Mouse (Mus musculus): Measurements from ENCODE around the gene Gm3633. TPM values are rescaled to one million over a fixed set of nuclear protein-coding genes. Genes with fewer than 3 reads are reported as not detected.
"Not testable (repeated sequence)": the region's sequence is repeated elsewhere in the genome, so short reads cannot be mapped to it uniquely, and the experiment has no call there.

Gene Gm3633
- not detected for total RNA-seq (2022)

DNA sequence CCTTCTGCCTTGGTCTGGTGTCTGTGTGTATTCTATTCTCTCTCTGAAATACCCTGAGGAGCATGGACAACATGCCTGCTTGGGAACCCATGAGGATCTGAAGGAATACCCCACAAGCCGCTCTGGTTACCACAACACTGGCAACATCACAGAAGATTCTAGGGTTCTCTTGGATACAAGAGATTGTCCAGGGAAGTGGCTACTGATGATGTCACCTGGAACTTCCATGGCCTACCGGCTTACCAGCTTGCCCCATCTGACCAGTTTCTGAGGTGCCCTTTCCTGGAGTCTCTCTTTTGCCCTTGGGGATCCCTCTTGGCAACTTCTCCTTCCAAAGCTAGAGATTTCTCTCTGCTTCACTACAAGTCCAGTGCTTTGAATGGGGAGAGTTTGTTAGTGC, at the start of gene Gm3633:
TSS of gene Gm3633 (minus strand) at position 101 of the 400 bp plus-strand sequence.
- DNase-seq (ENCODE audit: low spot score), result not testable (repeated sequence)

DNA sequence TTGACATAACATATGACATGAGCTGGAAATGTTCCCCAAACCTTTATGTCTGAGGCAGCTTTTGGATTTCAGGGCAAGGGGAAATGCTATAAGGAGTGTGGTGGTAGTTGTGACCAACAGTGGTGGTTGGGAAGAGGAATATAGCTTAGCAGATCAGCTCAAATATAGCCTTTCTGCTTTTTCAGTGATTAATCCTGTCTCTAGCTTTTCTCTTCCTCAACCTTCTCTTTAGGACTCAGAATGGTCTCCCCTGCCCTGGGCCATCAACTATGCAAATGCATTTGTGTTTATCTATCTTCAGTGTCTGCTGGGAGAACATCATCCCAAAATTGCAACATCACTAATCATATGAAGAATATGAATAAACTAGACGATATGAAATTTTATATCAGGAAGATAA, 13.9 kb upstream of the Gm3633 start, which contains the start of gene Gm10378:
TSS of gene Gm10378 (plus strand) at position 301 of the 400 bp plus-strand sequence.
- DNase-seq (ENCODE audit: low spot score), result not testable (repeated sequence)

- DNase-seq (ENCODE audit: low spot score), result not testable (repeated sequence)
Observed at GRCm38 (mm10) chr14:42599782-42600181, 41.9 kb downstream of the Gm3633 start, which contains the start of gene Gm17124. TSS of gene Gm17124 (minus strand) at chr14:42599882.

Small RNAs within 50 kb of the gene (microRNA-seq; reads per million reads assigned to microRNA genes)
- gene Gm23620 (not detected), gene Gm25228 (not detected)

Other genes starting within 250 kb of the Gm3633 start
- not detected for gene Gm8005, start 202.2 kb downstream of the Gm3633 start, total RNA-seq (2022)
- gene Gm8011, start 178.0 kb downstream of the Gm3633 start, total RNA-seq (2022), result not detected
- gene Gm8020, start 139.6 kb downstream of the Gm3633 start, total RNA-seq (2022), result not detected
- gene Gm8024, start 117.6 kb downstream of the Gm3633 start, total RNA-seq (2022), result not detected
- not detected for gene Gm17124, start 42.0 kb downstream of the Gm3633 start, total RNA-seq (2022)
- not detected for gene Gm10378, start 14.0 kb upstream of the Gm3633 start, total RNA-seq (2022)
- not detected for gene Gm3015, start 126.9 kb upstream of the Gm3633 start, total RNA-seq (2022)
- not detected for gene Gm10377, start 156.1 kb upstream of the Gm3633 start, total RNA-seq (2022)
- not detected for gene Gm21977, start 211.6 kb upstream of the Gm3633 start, total RNA-seq (2022)

Data from heart, adult 8-10 months (tissue).